Mouse (Mus musculus) thymus, postnatal 14 days (tissue): Measurements from ENCODE around the gene Acad11.

Experiments
- DNase-seq: peaks from one replicate; pipeline ENCODE4 v3.0.0; 2021

Acad11 gene

DNA sequence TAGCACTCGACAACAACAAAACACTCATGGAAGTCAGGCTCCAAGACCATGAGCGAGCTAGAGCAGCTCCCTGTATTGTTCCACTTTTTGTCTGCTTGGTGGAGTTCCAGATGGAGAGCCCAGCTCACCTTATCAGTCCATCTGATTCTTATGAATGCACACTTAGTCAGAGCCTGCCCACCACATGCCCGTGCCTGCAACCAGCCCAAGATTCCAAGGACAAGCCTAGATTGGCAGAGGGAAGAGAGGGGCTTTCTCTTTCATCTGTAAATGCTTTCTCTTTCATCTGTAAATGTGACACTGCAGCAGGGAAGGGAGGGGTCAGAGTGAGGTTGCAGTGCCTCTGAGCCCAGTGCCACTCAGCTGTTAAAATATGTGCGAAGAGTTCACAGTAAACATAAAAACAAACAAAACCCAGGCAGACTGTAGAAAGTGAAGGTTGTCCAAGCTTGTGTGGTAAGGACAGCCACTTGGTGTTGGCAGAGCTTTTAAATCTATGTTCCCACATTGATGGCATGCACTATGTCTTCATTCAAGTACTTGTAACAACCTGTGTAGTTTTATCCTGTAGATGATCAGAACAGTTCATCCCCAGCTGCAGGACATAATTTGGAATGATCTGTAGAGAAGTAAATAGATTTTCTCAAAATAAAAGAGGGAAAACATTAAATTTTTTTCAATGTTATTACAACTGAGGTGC lies 22.7 kb downstream of the Acad11 start:
- no peak for DNase-seq

DNA sequence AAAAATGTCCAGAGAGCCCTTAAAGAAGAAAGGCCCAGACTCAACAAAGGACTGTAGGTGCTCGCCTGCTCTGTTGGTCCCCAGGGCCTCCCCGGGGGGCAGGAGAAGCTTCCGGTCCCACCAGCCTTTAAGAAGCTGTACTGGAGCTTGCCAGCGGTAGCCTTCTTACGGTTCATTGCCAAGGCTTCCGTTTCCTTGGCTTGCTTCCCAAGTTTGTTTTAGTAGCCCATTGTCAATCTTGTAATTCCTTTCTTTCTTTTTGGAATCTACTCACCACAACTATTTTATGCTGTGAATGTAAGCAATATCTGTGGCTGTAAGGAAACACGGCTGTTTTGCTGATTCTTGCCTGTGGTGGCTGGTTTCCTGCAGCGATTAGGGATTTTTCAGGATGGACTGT lies 25.4 kb downstream of the Acad11 start:
- no peak for DNase-seq

DNA sequence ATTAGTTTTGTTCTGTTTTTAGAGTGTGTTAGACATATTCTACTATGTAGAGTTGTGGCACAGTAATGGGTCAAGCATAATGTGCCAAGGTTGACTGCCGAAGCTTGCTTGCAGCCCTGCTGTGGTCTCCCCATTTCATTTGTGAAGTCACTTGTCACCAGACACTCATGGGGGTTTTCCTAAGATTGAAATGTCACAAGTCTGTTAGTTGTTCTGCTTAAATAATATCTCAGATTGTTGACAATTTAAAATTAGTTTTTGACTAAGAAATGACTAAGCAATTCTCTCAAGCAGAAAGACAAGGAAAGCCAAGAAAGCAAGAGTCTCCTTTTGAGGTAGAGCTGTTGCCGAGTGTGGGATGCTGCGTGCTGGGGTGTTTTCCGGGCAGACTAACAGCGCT lies 29.8 kb downstream of the Acad11 start:
- no peak for DNase-seq

DNA sequence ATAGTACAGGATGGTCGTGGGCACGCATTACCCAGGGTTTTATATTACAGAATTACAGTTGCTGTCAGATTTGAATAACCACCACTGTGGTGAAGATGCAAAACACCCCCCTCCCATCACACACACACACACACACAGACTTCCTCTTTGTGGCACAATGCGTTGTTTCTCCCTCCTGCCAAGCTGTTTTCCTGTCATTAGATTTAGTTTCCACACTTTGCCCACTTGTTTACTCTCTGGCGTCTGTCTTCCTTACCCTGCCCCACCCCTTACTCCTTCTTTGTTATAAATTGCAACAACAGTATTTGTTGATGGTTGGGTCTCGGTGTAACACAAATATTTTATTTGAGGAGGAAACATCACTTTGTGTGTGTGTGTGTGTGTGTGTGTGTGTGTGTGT lies 35.1 kb downstream of the Acad11 start:
- no peak for DNase-seq

DNA sequence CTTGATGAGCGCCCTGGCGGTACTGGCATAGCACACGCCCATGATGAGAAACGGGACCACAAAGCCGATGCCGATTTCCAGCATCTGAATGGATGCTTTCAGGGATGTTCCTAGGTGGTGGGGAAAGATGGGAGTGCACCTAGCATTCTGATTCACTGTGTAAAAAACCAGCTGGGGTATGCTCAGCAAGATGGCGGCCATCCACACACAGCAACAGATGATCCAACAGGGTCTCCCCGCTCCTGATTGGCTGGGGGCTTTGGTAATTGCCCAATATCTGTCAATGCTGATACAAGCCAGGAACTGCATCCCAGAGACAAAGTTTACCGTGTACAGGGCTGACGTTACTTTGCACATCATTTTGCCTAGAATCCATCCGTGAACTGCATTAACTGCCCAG lies 35.9 kb downstream of the Acad11 start:
- DNase-seq, result no peak

DNA sequence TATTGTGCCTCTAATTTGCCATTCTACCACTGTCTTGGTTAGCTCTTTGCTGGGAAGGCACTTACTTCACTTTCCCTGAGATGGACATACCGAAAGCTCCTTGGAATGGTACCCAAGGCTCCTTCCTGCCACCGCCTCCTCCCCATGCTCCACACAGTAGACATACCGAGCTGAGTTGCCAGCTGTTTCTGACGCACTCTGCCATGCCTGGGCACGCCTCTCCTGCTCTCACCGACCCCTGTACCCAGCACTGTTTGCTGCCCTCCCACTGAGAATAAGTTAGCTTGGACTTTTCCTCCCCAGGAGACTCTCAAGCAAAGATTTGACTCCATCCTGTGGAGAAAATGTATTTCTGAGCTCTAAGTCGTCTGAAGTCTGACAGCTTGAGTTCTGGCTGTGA lies 37.6 kb downstream of the Acad11 start:
- no peak for DNase-seq

DNA sequence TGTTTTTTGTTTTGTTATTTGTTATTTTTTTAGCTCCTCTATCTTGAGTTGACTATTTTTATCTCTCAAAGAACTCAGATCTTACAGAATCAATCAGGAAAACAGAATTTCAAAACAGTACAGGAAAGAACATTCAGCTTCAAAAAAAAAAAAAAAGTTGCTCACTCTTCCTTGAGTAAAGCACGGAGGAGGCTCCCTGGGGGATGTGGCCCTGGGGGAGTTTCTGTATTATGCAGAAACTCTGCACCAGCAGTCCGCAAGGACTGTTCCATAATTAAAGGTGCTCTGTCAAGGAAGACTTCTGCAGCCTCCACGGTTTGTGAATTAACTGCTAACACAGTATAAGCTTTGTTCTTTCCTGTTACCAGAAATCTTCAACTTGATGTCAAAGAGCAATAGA lies 38.3 kb downstream of the Acad11 start:
- no peak for DNase-seq

DNA sequence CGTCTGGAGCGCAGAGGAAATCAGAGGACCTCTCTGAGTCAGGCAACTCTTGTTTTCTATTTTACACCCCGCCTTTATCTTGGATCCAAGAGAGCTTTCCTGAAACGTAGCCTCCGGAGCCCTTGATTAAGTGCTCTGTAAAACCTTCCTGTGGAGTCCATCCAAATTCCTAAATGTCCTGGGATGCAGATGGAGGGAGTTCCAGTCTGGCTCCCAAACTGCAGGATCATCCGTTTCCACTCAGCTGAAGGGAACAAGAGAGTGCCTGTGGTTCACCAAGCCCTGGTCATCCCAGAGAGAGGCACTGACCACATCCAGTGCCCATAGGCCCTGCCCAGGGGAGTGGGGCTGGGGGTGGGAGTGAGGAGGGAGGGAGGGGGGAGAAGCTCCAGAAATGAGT lies 39.1 kb downstream of the Acad11 start:
- no peak for DNase-seq

DNA sequence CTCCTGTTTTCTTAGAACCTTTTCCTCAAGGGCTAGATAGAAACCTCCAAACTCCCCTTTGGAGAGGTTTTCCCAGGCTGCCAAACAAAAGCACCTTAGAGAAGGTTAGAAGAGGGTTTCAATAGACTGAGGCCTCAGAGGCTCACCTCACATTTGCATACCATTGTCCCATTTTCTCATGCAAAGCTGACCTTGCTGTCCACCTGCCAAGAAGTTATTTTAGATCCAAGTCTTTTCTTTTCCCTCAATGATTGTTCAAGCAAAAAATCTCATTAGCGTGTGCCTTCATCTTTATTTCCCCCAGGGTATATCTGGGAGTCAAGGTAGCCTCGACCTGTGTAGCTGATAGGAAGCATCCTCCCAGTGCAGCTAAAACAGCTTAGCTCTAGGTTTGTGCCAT lies 39.7 kb downstream of the Acad11 start:
- no peak for DNase-seq

DNA sequence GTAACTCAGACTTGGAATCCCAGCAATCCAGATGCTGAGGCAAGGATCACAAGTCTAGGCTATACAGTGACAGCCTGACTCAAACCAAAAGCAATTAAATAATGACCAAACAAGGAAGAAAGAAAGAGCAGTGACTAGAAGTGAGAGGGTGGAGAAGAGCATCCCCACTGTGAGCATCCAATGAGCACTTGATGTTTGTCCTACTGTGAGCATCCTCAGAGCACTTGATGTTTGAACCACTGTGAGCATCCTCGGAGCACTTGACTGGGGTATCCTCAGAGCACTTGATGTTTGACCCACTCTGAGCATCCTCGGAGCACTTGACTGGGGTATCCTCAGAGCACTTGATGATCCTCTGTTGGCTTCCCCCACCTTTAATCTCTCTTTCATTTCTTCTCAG lies 41.8 kb downstream of the Acad11 start:
- DNase-seq, result no peak

DNA sequence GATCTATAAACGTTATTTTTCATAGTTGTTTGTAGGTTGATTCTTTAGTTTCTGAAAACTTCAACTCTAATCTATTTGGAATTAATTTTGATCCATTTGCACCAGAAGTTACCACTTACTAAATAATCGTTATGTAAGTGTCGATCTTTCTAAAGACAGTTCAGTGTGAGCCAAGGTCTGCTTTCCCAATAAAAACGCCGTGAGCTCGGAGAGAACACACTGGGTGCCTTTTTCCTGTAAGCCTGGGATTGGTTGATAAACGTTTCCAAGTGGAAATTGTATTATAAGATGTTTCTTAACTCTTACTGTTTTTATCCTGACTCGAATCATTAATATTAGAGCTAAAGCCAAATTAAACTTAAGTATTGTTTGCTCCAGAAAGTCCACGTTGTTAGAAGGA lies 43.8 kb downstream of the Acad11 start:
- no peak for DNase-seq

DNA sequence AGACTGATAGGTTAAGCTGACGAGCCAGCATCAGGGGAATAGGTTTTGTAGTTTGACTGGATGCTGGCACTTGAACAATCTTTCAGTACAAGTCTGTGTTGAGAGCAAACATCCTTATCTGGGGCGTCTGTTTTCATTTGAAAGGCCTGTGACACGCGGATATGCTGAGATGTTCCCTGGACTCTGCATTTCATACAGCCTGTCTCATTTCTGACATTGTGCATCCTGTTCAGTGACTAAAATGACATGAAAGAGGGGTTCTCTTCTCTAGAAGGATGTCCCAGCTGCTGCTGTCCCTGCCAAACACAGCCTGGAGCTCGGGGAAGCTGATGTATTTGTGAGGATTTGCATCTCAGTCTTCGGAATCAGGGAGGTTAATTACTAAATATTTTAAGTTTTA lies 44.3 kb downstream of the Acad11 start:
- no peak for DNase-seq

DNA sequence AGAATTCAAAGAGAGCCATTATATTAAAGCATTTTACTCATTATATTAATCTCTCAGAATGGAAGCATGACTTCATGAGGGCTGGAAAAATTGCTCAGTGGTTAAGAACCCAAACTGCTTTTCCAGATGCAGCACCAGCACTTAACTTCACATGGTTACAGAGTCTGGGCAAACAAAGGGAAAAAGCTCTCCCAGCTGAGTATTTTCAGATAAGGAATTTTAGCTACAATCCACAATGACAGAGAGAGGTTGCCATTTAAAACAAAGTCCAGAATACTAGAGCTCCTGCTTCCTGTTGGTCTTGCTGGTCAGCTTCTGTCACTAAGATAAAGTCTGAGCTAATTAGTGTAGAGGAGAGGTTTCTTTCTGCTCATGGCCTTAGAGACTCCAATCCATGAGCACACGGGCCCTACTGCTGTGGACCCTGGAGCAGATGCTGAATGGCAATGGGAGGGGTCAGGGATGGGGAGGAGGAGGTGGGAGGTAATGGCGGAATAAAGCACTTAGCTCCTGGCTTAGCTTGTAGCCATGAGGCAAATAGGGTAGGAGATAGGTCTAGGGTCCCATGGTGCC lies 45.5 kb downstream of the Acad11 start:
- DNase-seq, result no peak

DNA sequence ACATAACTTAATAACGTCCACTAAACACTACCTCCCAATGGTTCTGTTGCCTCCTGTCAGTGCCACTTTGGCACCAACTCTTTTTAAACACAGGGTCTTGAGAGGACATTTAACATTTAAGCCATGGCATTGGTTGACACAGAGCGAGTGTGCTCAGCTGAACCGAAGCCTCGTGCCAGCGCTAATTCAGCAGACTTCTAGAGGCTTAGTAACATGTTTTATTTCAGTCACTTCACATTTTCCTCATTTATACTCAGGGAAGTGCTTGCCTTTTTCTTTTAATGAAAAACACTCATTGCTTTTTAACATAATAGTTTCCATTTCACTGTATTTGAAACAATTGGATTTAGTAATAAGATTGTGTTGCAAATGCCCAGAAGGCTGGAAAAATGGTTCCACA lies 46.0 kb downstream of the Acad11 start:
- DNase-seq, result no peak

DNA sequence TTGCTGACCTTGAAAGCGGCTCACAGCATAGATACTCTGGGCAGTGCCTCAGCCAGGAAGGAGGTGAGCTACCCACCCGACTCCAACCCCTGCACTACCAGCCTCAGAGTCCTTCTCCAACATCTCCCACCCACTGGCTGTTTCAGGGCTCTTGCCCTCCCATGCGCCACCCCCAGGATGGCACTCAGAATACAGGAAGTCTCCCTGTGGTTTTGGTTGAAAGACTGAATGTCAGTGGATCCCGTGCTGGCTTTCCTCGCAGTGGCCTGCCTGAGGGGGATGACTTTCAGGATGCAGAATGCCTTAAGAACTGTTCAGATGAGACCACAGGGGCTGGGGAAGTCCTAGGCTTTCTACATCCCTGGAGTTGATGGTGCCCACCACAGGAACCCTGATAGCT lies 59.9 kb downstream of the Acad11 start:
- DNase-seq, result no peak

DNA sequence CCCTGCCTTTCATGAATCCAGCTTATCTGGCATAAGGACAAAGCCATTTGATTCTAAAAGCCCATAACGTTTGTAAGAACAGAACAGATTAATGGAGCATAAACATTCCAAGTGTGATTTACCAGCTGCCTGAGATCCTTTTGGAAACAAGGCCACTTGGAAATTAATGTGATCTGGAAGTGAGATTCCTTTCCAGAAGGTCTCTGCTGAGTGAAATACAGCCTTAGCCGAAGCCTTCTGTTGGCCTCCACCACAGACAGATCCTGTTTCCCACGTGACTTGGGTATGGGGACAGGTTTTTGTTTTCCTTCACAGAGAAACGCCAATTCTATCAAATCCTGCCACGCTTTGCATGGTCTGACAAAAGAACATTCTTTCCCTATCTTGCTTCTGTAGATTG lies 60.4 kb downstream of the Acad11 start:
- no peak for DNase-seq

DNA sequence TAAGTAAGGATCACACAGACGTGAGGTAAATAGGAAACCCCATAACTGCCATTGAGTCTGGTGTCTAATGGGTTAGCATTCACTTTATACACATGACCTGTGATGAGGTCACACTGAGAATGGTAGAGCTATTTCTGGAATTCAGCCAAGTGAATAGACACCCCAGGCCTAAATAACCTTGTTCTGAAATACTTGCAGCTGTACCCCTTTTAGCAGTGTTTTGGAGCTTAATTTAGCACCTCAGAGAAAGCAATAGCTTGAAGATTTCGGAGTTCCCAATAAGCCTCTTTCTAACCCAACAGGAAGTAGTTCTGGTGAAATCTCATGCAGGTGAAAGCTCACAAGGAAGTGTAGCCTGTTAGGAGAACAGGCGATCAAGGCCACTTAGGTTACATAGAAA lies 63.7 kb downstream of the Acad11 start, which contains the start of gene Ackr4:
TSS of gene Ackr4 (minus strand) at position 101 of the 400 bp plus-strand sequence.
- no peak for DNase-seq

DNA sequence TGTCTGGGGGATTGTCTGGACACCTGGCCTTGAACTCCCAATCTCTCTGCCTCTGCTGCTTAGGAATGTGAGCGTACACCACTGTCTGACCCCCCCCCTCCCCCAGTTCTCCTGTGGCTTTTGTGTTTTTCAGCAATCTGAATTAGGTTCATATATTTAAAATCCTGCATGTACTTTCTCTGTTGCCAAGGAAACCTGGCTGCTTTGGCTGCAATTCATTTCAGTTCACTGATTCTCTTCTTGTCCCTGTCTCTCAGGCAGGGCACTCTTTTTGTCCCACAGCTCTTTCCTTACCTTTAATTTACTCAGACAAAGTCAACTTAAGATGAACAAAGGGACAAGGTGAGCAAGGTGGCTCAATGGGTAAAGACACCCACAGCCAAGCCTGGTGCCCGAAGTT lies 64.9 kb downstream of the Acad11 start:
- DNase-seq, result no peak

DNA sequence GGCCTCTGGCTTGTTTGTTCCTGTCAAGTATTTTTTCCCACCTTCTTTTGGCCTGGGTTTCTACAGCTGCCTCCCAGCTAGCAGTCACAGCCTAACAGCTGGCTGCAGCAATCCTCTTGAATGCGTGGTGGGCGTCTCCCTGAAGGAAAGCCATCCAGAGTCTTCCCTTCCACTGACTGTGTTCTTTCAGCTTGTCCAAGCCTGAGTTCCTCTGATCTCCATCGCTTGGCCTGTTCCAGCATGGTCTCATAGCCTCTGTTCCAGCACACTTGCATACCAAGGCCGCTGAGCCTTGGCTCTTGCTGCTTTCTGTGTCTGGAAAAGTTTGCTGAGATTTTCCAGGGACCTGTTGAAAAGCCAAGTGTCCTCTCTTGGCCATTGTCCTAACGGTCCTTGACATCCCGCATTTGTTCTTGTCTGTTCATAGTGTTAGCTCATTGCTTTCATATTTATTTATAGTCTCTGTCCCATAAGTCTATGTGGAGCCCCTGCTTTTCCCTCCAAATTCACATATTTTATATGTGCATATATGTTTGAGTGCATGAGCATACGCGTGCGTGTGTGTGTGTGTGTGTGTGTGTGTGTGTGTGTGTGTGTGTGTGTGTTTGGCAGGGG lies 67.1 kb downstream of the Acad11 start:
- no peak for DNase-seq

DNA sequence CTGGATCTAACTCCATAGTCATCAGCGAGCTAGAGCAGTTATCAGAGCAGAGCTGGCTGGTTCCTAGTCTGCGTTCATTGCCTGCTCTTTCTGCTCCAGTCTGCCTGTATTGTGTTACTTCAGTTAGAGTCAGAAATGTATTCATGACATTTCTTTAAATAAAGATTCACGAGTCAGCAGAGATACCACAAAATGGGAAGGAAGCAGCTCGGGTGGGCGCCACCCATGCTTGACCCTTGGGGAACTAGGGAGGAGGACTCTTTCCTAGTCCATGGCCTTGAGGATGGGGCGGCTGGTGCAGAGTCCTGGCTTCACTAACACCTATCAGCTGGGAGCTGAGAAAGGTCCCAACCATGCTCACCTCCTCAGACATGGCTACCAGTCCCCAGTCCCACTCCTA lies 77.2 kb downstream of the Acad11 start:
- DNase-seq, result no peak

DNA sequence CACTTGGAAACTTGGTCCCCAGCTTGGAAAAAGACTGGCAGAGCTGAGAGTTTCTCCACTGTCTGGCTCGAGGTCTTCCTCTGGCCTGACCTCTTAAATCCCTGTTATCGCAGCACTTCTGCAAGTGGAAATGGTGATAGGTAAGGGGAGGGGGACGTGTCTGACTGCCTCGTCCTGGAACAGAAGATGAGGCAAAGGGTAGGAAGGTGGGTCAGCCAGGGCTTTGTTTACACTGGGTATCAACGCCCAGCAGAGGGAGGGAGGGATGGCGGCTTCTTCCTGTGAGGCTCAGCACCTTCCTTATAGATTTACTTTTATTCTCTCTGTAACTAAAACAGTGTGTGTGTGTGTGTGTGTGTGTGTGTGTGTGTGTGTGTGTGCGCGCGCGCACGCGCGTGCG lies 79.6 kb downstream of the Acad11 start:
- DNase-seq, result no peak

DNA sequence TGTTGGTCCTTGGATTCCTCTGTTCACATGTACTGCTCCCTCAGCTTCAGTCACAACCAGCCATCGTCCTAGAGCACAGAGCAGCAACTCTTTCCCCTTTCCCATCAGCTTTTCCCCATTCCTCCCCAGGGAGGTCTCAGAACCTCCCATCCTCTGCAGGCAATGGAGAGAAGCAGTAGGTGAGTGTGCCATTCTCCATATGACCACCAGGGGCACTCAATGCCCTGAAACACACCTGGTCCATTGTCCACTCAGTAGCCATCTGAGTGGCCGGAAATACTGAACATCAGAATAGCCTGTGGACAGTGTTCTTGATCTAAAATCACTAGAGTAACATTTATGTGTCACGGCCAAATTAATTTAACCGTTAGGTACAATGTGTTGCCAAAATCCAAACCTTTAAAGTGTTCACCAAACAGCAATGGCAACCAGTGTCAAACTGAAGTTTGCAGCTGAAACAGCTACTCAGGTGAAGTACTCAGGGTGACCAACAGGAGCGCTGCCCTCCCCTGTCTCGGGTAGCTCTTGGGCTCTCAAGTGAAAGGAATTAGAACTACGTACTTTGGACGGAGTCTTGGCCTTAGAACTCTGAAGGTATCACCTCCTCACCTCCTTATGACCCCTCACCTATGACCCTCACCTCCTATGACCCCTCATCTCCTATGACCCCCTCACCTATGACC lies 81.3 kb downstream of the Acad11 start:
- no peak for DNase-seq

DNA sequence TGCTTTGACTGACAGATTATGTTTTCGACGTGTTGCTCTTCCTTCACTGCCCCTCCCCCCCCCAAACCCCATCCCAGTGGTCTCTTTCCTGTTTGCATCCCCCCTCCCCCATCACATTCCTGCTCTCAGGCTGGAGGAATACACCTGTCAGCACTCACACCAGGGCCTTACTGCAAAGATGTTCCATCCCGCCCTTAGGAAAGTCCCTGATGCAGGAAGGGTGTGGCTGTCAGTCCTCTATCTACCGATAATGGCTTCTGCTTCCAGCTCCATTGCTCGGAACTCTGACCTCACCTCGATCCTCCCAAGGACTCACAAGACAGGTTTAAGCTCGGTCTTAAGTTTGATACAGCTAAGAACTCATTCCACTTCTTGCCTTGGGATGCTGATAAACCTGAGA lies 83.5 kb downstream of the Acad11 start:
- no peak for DNase-seq

DNA sequence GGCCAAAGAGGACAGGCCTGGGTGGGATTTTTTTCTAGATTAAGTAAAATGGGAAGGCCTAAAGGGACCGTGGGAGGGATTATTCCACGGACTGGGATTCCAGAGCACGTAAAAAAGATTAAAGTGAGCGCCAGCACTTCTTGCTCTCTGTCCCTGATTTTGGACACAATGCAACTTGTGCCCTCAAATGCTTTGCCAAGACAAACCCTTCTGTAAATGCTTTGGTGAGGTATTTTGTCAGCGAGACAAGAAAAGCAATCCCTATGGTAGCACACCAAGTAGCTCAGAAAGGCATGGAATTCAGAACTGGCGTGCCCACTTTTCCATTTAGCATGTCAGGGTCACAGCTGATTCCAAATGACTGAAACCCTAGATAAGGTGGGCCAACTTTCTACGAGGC lies 85.8 kb downstream of the Acad11 start:
- DNase-seq, result no peak
